Mouse (Mus musculus): ENCODE data around the gene Gm11492.
A peak's percentile ranks its signal among the peaks of the same experiment; 100 is the strongest.

Gm11492 gene

GRCm38 (mm10) chr11:87578963-87579601, 12.6 kb downstream of the Gm11492 start:
- DNase-seq (ENCODE audit: low spot score in 2 of 2) = peak; percentile 69 to 77

DNA sequence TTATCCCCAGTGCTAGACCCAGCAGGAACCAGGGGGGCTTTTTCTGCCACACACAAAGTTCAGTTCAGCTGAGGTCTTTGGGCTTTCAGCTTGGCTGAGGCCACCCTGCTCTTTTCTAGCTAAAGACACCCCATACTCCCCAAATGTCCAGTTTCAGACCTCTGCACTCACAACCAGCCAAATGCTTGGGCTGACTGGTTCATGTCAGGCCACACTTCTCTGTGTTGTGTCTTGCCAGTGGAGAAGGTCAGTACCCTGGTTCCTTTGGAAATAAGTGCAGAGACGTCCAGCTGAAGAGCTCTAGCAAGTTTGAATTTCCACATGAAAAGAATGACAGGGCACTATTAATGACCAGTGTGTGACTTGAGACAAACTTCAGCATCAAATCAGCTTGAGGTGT, 13.3 kb downstream of the Gm11492 start:
- DNase-seq (ENCODE audit: low spot score in 2 of 2) = no peak

- DNase-seq (ENCODE audit: low spot score in 2 of 2) = no peak
Observed at GRCm38 (mm10) chr11:87580543-87581085, 14.2 kb downstream of the Gm11492 start.

GRCm38 (mm10) chr11:87581161-87581865, 14.9 kb downstream of the Gm11492 start:
- no peak for DNase-seq (ENCODE audit: low spot score in 2 of 2)

- no peak for DNase-seq (ENCODE audit: low spot score in 2 of 2)
Observed at GRCm38 (mm10) chr11:87581933-87582710, 15.7 kb downstream of the Gm11492 start.

- DNase-seq (ENCODE audit: low spot score in 2 of 2) = no peak
Observed at GRCm38 (mm10) chr11:87583291-87584034, 17.0 kb downstream of the Gm11492 start.

DNA sequence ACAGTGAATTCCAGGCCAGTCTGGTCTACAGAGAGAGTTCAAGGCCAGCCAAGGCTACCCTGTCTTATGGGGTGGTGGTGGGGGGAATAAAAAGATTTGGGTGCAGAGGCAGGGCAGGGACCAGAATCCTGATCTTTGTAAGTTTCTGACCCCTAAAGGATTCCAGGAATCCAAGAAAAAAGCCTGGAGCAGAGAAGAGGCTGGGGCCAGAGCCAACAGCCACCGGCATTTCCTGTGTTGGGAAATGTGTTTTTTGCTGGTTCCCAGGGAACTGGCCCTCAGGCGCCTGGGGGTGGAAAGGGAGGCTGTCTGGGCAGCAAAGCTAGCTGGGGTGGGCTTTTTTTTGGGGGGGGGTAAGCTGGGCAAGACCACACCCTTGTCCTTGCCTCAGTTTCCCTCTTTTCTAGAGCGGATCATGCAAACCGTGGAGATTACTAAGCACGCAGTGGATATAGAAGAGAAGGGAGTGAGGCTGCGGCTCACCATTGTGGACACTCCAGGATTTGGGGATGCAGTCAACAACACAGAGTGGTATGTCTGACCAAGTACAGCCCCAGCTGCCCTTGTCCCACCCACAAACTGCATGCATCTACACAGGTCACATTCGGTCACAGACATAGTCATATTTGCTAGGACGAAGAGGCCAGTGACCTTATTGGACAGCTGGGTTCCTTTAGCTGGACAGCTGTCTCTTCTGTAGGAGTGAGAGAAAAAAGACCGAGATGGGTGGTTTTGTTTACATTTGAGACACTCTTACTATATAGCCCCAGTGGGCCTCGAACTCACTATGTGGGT, 18.5 kb downstream of the Gm11492 start:
- DNase-seq (ENCODE audit: low spot score in 2 of 2) = peak; percentile 74 to 80

DNA sequence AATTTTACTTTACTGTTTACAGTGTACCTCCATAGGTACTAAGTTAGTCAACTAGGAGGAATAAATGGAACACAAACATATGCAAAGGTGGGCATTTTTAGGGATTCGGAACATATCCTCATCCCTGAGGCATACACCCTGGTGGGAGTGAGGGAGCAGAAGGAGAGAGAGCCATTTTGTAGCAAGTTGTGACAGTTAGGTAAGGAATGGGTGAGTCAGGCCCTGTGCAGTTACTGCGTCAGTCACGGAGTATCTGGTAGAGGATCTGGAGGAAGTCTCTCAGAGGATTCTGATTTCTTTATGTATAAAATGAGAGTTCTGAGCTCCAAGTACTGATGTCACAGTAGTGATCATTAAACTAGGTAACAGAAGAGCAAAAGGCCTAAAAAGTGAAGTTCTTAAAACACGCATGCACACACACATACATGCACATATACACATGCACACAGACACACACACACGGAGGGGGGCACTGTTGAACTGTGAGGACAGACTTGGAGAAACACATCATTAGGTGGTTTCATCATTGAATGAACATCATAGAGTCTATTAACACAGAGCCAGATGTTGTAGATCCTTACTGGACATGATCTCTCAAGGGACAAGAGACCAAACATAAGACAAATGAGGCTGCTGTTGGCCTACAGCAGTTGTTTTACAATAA, 20.9 kb downstream of the Gm11492 start:
- DNase-seq (ENCODE audit: low spot score in 2 of 2) = no peak

- no peak for DNase-seq (ENCODE audit: low spot score in 2 of 2)
Observed at GRCm38 (mm10) chr11:87589605-87590004, 23.2 kb downstream of the Gm11492 start.

GRCm38 (mm10) chr11:87590841-87591525, 24.5 kb downstream of the Gm11492 start:
- peak in 1 of 2 experiments; percentile 51 for DNase-seq (ENCODE audit: low spot score in 2 of 2)

DNA sequence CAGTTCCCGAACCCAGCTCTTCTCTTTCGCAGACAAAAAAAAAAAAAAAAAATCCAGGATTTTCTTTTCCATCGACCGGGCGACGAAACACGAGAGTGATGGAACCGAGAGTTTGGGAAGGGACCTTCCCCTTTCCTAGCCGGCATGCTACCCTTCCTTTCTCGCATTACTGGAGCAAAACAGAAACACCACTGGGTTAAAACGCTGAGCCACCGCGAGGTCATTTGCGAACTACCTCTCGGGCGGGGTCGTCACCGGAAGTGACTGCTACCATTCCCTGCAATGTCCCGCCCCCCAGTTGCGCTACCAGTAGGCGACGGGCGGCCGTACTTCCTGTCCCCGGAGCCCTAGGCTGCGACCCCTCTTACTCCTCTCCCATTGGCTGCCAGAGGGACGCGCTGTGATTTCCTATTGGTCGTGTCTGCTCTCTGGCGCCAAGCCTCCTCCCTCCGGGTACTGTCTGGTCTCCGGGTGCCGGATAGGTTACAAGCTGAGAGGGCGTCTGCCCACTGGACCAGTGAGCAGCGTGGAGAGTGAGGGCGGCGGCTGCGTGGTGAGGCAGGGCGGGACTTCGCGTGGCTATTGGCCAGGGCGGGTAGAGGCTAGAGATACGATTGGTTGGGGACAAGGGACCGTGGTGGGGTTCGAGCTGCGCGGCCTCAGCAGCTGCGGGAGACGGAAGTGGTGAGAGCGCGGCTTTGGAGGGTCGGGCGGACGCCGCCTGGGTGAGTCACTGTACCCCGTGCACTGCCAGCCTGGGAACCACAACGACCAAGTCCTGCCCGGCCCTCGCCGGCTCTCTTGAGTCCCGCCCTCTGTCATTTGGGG, 25.3 kb downstream of the Gm11492 start, which contains the start of gene Mtmr4:
Gene Mtmr4, plus strand, starts transcription at position 637 of the 828 bp plus-strand sequence.
- peak; percentile 100 for DNase-seq (ENCODE audit: low spot score in 2 of 2)

DNA sequence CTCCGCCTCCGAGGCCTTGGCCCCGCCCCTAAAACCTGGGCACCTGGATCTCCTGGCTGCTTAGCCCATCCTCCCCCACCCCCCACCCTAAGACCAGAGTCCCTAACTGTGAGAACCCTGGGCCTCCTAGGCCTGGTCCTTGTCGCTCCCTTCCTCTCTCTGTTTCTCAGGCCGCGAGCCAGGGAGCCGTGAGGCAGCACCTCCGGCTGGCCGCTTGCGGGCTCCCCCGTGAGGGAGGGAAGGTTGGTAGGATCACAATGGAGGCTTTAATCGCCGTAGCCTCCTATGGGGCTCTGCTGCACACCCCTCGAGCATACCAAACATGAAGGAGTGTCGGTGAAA, 25.9 kb downstream of the Gm11492 start:
- no peak for DNase-seq (ENCODE audit: low spot score in 2 of 2)

GRCm38 (mm10) chr11:87592713-87593598, 26.5 kb downstream of the Gm11492 start:
- DNase-seq (ENCODE audit: low spot score in 2 of 2) = no peak

GRCm38 (mm10) chr11:87595327-87595841, 28.9 kb downstream of the Gm11492 start:
- DNase-seq (ENCODE audit: low spot score in 2 of 2) = peak; percentile 86 to 88

GRCm38 (mm10) chr11:87595976-87596375, 29.5 kb downstream of the Gm11492 start:
- DNase-seq (ENCODE audit: low spot score in 2 of 2) = no peak

GRCm38 (mm10) chr11:87596492-87596891, 30.0 kb downstream of the Gm11492 start:
- no peak for DNase-seq (ENCODE audit: low spot score in 2 of 2)

DNA sequence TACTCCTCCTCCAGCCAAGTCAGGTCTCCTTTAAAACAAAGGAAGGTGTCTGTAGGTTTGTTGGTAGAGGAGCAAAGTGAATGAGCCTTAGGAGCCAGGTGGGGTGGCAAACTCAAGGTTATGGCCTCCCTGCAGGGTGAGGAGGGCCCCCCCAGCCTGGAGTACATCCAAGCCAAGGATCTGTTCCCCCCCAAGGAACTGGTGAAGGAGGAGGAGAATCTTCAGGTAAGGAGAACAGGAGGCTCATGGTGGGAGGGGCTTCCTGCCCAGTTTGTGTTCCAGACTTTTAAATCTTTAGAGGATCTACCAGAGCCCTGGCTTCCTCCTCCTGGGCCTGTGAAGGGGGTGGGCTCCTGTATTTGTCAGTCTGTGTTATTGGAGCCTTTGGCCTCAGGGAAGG, 30.6 kb downstream of the Gm11492 start:
- DNase-seq (ENCODE audit: low spot score in 2 of 2) = no peak

All from heart, adult 9 months (tissue).